13 mouse cellular contexts compared by ENCODE assay signal in the genomic region with DNA sequence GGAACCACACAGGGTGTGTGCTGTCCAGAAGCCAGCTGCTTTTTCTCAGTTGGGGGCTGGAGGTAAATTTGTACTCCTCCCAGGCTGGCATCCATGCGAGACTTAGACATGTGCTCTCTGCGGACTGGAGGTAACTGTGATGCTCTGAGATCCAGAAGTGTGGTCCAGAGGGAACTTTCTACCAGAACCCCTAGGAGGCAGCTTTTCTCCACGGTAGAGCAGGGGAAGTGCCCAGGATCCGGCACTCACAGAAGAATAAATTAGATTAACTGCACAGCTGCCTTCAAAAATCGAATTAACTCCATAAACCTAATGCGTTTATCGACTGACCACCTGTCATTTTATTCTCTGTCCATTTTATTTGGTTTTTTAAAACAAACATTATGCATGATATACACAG. TPM values are rescaled to one million over a fixed set of nuclear protein-coding genes. Genes with fewer than 3 reads are reported as not detected.
DNase-seq lines count a peak whose midpoint lies in the region; ATAC-seq and TF ChIP-seq lines count a peak whose summit lies in the region.
"Had no signal": no experiment of that assay in that cellular context is flagged by ENCODE, and none has a peak within 500 bp of the region (broad histone marks: within the 10 kb centered on the region; RNA-seq: fewer than 3 reads in every experiment).

No protein-coding gene starts in this region.

- H3K4me1 ChIP-seq in heart, adult 2 months (ENCODE audit: control insufficient read depth, insufficient read depth, low read length): no peaks in the 10 kb centered on the region
- H3K4me1 ChIP-seq in heart, embryonic 11.5 days (ENCODE audit: control insufficient read depth, insufficient read depth, low read length): no peaks in the 10 kb centered on the region
- H3K4me1 ChIP-seq: liver, embryonic 13.5 days had no signal

- intact Hi-C loops in heart, adult 2 months (cut with DNase I): loop anchor here (10.0 kb wide), 2 partner anchors 181 to 301 kb away; no protein-coding TSS in a partner anchor
- intact Hi-C loops in left cerebral cortex, adult 2 months (cut with DNase I): loop anchor here (5.0 to 10.0 kb wide), 3 partner anchors 141 to 278 kb away; a partner anchor contains a TSS
- intact Hi-C loops in left cerebral cortex, postnatal 10 days (cut with DNase I): loop anchor here (10.0 kb wide), 1 partner anchor 281 kb away; a partner anchor contains a TSS

- no peak for DNase-seq in heart, adult 2 months
- no peak for DNase-seq in left cerebral cortex, adult 2 months (ENCODE audit: extremely low spot score in 1 of 2, low spot score in 2 of 2)
- no peak for DNase-seq in left cerebral cortex, postnatal 10 days (ENCODE audit: extremely low spot score in 1 of 2, low spot score in 2 of 2)
- DNase-seq in 416B (ENCODE audit: low read depth): peak; percentile 28
- DNase-seq in brain, adult 2 months (ENCODE audit: low read depth, low spot score): peak; percentile 65
- DNase-seq in thymus, postnatal 10 days (ENCODE audit: low spot score in 2 of 2): no peak
- DNase-seq: adrenal gland, postnatal 25 days; liver, embryonic 13.5 days; thymus, postnatal 14 days had no signal

- 52% methylated on average over 7 of the region's 7 CpGs for WGBS in heart, adult 2 months
- 65% methylated on average over 7 of the region's 7 CpGs for WGBS in heart, embryonic 11.5 days (ENCODE audit: insufficient replicate concordance)

- H3K79me2 ChIP-seq in heart, adult 2 months (replicated peaks; ENCODE audit: control insufficient read depth, insufficient read depth, low read length): no peaks in the 10 kb centered on the region

- no peak overlapping the region for H3K4me3 ChIP-seq in heart, adult 2 months
- H3K4me3 ChIP-seq in heart, embryonic 11.5 days (ENCODE audit: low read depth, low read length): no peak overlapping the region
- H3K4me3 ChIP-seq in left cerebral cortex, adult 2 months: no peak overlapping the region
- H3K4me3 ChIP-seq: liver, embryonic 13.5 days had no signal

- no peaks in the 10 kb centered on the region for H3K9me3 ChIP-seq in heart, embryonic 11.5 days (replicated peaks; ENCODE audit: control insufficient read depth, low read length)
- H3K9me3 ChIP-seq: liver, embryonic 13.5 days had no signal

- no peak for ATAC-seq in heart, embryonic 11.5 days (replicated peaks; ENCODE audit: insufficient number of reproducible peaks, low FRiP score, low TSS enrichment)
- ATAC-seq: forebrain, embryonic 16.5 days had no signal

- H3K4me2 ChIP-seq in heart, embryonic 11.5 days: no peak overlapping the region
- H3K4me2 ChIP-seq: liver, embryonic 13.5 days had no signal

- no peak for TF ChIP-seq EP300 in heart, adult 2 months (IDR thresholded peaks at IDR 0.05; ENCODE audit: insufficient read depth, low read depth, low read length)

- no peak overlapping the region for H3K9ac ChIP-seq in heart, adult 2 months (ENCODE audit: low read depth, low read length)
- no peak overlapping the region for H3K9ac ChIP-seq in heart, embryonic 11.5 days (ENCODE audit: low read depth, low read length)
- H3K9ac ChIP-seq: liver, embryonic 13.5 days had no signal

- H3K36me3 ChIP-seq in heart, adult 2 months (ENCODE audit: control insufficient read depth, insufficient read depth, low read length): no peaks in the 10 kb centered on the region
- H3K36me3 ChIP-seq in heart, embryonic 11.5 days (ENCODE audit: control insufficient read depth, insufficient read depth, low read length): no peaks in the 10 kb centered on the region
- H3K36me3 ChIP-seq: liver, embryonic 13.5 days had no signal

- TF ChIP-seq CTCF in heart, adult 2 months (IDR thresholded peaks at IDR 0.05): peak; percentile 63
- TF ChIP-seq CTCF in left cerebral cortex, adult 2 months (IDR thresholded peaks at IDR 0.05): peak; percentile 60

- TF ChIP-seq POLR2A in heart, adult 2 months (IDR thresholded peaks at IDR 0.05; ENCODE audit: insufficient read depth, low read depth, low read length): no peak

- no peaks in the 10 kb centered on the region for H3K27me3 ChIP-seq in heart, adult 2 months (ENCODE audit: control insufficient read depth, insufficient read depth, low read length)
- H3K27me3 ChIP-seq in heart, embryonic 11.5 days (ENCODE audit: control insufficient read depth, insufficient read depth, low read length): no peaks in the 10 kb centered on the region
- H3K27me3 ChIP-seq: liver, embryonic 13.5 days had no signal

- H3K27ac ChIP-seq in heart, adult 2 months: no peak overlapping the region
- no peak overlapping the region for H3K27ac ChIP-seq in heart, embryonic 11.5 days (ENCODE audit: low read depth, low read length)
- no peak overlapping the region for H3K27ac ChIP-seq in left cerebral cortex, adult 2 months
- H3K27ac ChIP-seq: liver, embryonic 13.5 days had no signal

RNA-seq across cellular contexts. Expression of a gene that starts 20.1 kb away (rescaled TPM):
- total RNA-seq in heart, adult 2 months (2021): not detected
- polyA plus RNA-seq in heart, adult 2 months (2012; rRNA removed): 0.12 and 0.18 TPM in 2 replicates
- polyA plus RNA-seq in heart, embryonic 11.5 days (2014; fragmentation: Nextera tagmentation; extraction: Ambion mirVana): not detected in 2 replicates
- 1 to 10 TPM; 1.2 to 2.4 TPM for total RNA-seq in left cerebral cortex, adult 2 months (2021)
- total RNA-seq in left cerebral cortex, postnatal 10 days (2021): 1 to 10 TPM; 1.3 to 1.7 TPM
- total RNA-seq: adrenal gland, postnatal 25 days had no signal
- polyA plus RNA-seq: heart, embryonic 14.5 days; liver, embryonic 13.5 days; small intestine, adult 2 months had no signal

RNA-seq across cellular contexts. Expression of a gene that starts 44.7 kb away (rescaled TPM):
- total RNA-seq in heart, adult 2 months (2021): not detected
- polyA plus RNA-seq in heart, adult 2 months (2012; rRNA removed): not detected in 2 replicates
- not detected in 2 replicates for polyA plus RNA-seq in heart, embryonic 11.5 days (2014; fragmentation: Nextera tagmentation; extraction: Ambion mirVana)
- 100 to 1,000 TPM; 107 TPM for total RNA-seq in left cerebral cortex, adult 2 months (2021)
- 10 to 100 TPM; 89.8 to 93.9 TPM for total RNA-seq in left cerebral cortex, postnatal 10 days (2021)
- total RNA-seq: adrenal gland, postnatal 25 days had no signal
- polyA plus RNA-seq: heart, embryonic 14.5 days had no signal

RNA-seq across cellular contexts. Expression of a gene that starts 48.6 kb away (rescaled TPM):
- 100 to 1,000 TPM in 1 of 2 experiments, 10 to 100 TPM in 1; 96.4 to 107 TPM for total RNA-seq in heart, adult 2 months (2021)
- polyA plus RNA-seq in heart, adult 2 months (2012; rRNA removed): 51.7 and 85.0 TPM in 2 replicates
- polyA plus RNA-seq in heart, embryonic 11.5 days (2014; fragmentation: Nextera tagmentation; extraction: Ambion mirVana): 57.6 and 78.6 TPM in 2 replicates
- total RNA-seq in left cerebral cortex, adult 2 months (2021): not detected
- total RNA-seq in left cerebral cortex, postnatal 10 days (2021): under 1 TPM in 1 of 2 experiments, not detected in 1; 0.85 TPM
- total RNA-seq: adrenal gland, postnatal 25 days had no signal
- polyA plus RNA-seq: forebrain, embryonic 16.5 days; liver, embryonic 13.5 days; small intestine, adult 2 months had no signal

Comparison
In these comparisons a context has a peak if more than half of its experiments do, and no peak if none do; other contexts are left out.
1. DNase-seq: peak in 416B (single experiment) and brain, adult 2 months (single experiment); none in heart, adult 2 months (0 of 2), left cerebral cortex, adult 2 months (0 of 2), left cerebral cortex, postnatal 10 days (0 of 2) and thymus, postnatal 10 days (0 of 2).
2. RNA of a gene that starts 44.7 kb away (total RNA-seq): 107 TPM in left cerebral cortex, adult 2 months and 89.8 to 93.9 TPM in left cerebral cortex, postnatal 10 days; not detected in heart, adult 2 months; every median in the first group is over 10 times any median in the second.
3. RNA of a gene that starts 48.6 kb away (total RNA-seq): 96.4 to 107 TPM in heart, adult 2 months; 0.85 TPM in left cerebral cortex, postnatal 10 days and not detected in left cerebral cortex, adult 2 months; every median in the first group is over 10 times any median in the second.